7 mouse cellular contexts compared by ENCODE assay signal in the genomic region with DNA sequence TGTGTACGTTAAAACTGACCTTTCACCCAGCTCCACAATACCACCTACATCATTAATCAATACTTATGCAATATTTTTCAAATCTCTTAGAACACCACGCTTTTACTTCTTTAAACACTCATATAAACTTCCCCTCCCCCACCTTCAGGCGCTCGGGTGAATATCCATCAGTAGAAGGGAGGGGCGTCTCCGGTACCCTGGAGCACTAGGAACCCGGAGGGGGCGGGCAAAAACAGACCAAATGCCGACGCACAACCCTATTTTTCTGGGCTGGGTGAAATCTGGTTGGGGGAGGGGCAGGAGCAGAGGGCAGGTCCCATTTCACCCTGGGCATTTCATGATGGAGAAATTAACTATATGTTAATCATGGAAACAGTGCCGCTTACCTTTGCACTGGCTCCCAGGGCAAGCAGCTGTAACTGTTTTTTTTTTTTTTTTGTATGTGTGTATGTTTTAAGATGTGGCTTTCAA. TPM values are rescaled to one million over a fixed set of nuclear protein-coding genes. Genes with fewer than 3 reads are reported as not detected.
DNase-seq lines count a peak whose midpoint lies in the region; ATAC-seq and TF ChIP-seq lines count a peak whose summit lies in the region.

A gene (minus strand): TSS at position 421 of the 471 bp plus-strand sequence.

- H3K4me1 ChIP-seq in lung, embryonic 14.5 days (ENCODE audit: insufficient read depth) = 0 out of 2 replicates have a peak, but pooled peaks cover 3% of the 10 kb centered on the region
- H3K4me1 ChIP-seq in embryonic facial prominence, embryonic 10.5 days = peaks cover 31% of the 10 kb centered on the region
- H3K4me1 ChIP-seq in hindbrain, embryonic 13.5 days (replicated peaks) = peaks cover 24% of the 10 kb centered on the region
- peaks cover 28% of the 10 kb centered on the region for H3K4me1 ChIP-seq in midbrain, embryonic 13.5 days (replicated peaks)

- no peak for DNase-seq in lung, embryonic 14.5 days
- DNase-seq in lung, postnatal 36 days = no peak
- peak; percentile 56 for DNase-seq in embryonic facial prominence, embryonic 10.5 days (ENCODE audit: low spot score)
- DNase-seq in urinary bladder, postnatal 36 days (ENCODE audit: low spot score in 2 of 2) = no peak
- DNase-seq in gastrocnemius, postnatal 4 days (ENCODE audit: low spot score in 2 of 2) = no peak

- no peak for ATAC-seq in lung, embryonic 14.5 days (ENCODE audit: insufficient read depth)
- ATAC-seq in hindbrain, embryonic 13.5 days (ENCODE audit: low FRiP score) = no peak
- ATAC-seq in midbrain, embryonic 13.5 days = no peak

- TF ChIP-seq CTCF in lung, embryonic 14.5 days (IDR thresholded peaks at IDR 0.05; ENCODE audit: low read depth) = no peak

- H3K27me3 ChIP-seq in lung, embryonic 14.5 days (ENCODE audit: insufficient read depth, low read length) = peaks cover 26% of the 10 kb centered on the region
- H3K27me3 ChIP-seq in embryonic facial prominence, embryonic 10.5 days (replicated peaks; ENCODE audit: low read depth, poor library complexity, severe bottlenecking) = peaks cover 53% of the 10 kb centered on the region
- H3K27me3 ChIP-seq in hindbrain, embryonic 13.5 days = no peaks in the 10 kb centered on the region
- H3K27me3 ChIP-seq in midbrain, embryonic 13.5 days = peaks cover 8% of the 10 kb centered on the region

- H3K4me3 ChIP-seq in lung, embryonic 14.5 days (ENCODE audit: low read depth, low read length) = peak within 1 kb of the TSS; percentile 64
- H3K4me3 ChIP-seq in embryonic facial prominence, embryonic 10.5 days = peak within 1 kb of the TSS; percentile 88
- peak within 1 kb of the TSS; percentile 86 for H3K4me3 ChIP-seq in hindbrain, embryonic 13.5 days
- peak within 1 kb of the TSS; percentile 79 for H3K4me3 ChIP-seq in midbrain, embryonic 13.5 days (replicated peaks)

- peak within 1 kb of the TSS; percentile 82 for H3K9ac ChIP-seq in lung, embryonic 14.5 days
- H3K9ac ChIP-seq in hindbrain, embryonic 13.5 days = peak within 1 kb of the TSS; percentile 99
- peak within 1 kb of the TSS; percentile 95 for H3K9ac ChIP-seq in midbrain, embryonic 13.5 days (replicated peaks)

- peak within 1 kb of the TSS; percentile 100 for H3K4me2 ChIP-seq in lung, embryonic 14.5 days
- H3K4me2 ChIP-seq in hindbrain, embryonic 13.5 days = peak within 1 kb of the TSS; percentile 99
- peak within 1 kb of the TSS; percentile 93 for H3K4me2 ChIP-seq in midbrain, embryonic 13.5 days (replicated peaks)

- no peaks in the 10 kb centered on the region for H3K9me3 ChIP-seq in lung, embryonic 14.5 days (ENCODE audit: low read depth, low read length)
- H3K9me3 ChIP-seq in embryonic facial prominence, embryonic 10.5 days = no peaks in the 10 kb centered on the region
- no peaks in the 10 kb centered on the region for H3K9me3 ChIP-seq in hindbrain, embryonic 13.5 days
- no peaks in the 10 kb centered on the region for H3K9me3 ChIP-seq in midbrain, embryonic 13.5 days

- under 1% methylated on average over 11 of the region's 11 CpGs for WGBS in lung, embryonic 14.5 days
- under 1% methylated on average over 11 of the region's 11 CpGs for WGBS in embryonic facial prominence, embryonic 10.5 days
- under 1% methylated on average over 11 of the region's 11 CpGs for WGBS in hindbrain, embryonic 13.5 days
- WGBS in midbrain, embryonic 13.5 days = 0% methylated on average over 11 of the region's 11 CpGs

- H3K36me3 ChIP-seq in lung, embryonic 14.5 days (ENCODE audit: insufficient read depth) = no peaks in the 10 kb centered on the region
- no peaks in the 10 kb centered on the region for H3K36me3 ChIP-seq in embryonic facial prominence, embryonic 10.5 days (replicated peaks)
- H3K36me3 ChIP-seq in hindbrain, embryonic 13.5 days = no peaks in the 10 kb centered on the region
- no peaks in the 10 kb centered on the region for H3K36me3 ChIP-seq in midbrain, embryonic 13.5 days

- no peak within 1 kb of the TSS for H3K27ac ChIP-seq in lung, embryonic 14.5 days (ENCODE audit: low read depth)
- peak within 1 kb of the TSS; percentile 95 for H3K27ac ChIP-seq in embryonic facial prominence, embryonic 10.5 days (replicated peaks)
- H3K27ac ChIP-seq in hindbrain, embryonic 13.5 days = peak within 1 kb of the TSS; percentile 100
- H3K27ac ChIP-seq in midbrain, embryonic 13.5 days = peak within 1 kb of the TSS; percentile 97

RNA-seq across cellular contexts. Expression of the gene that starts here (rescaled TPM):
- polyA plus RNA-seq in lung, embryonic 14.5 days (2014; fragmentation: Nextera tagmentation; extraction: Ambion mirVana) = not detected in 2 replicates
- polyA plus RNA-seq in embryonic facial prominence, embryonic 10.5 days (2016; fragmentation: Nextera tagmentation; extraction: Ambion mirVana) = not detected in 2 replicates
- 0.23 TPM in 1 of 2 replicates, not detected in the other for polyA plus RNA-seq in hindbrain, embryonic 13.5 days (2015; fragmentation: Nextera tagmentation; extraction: Ambion mirVana)
- polyA plus RNA-seq in midbrain, embryonic 13.5 days (2015; fragmentation: Nextera tagmentation; extraction: Ambion mirVana) = not detected in 2 replicates
- not detected for total RNA-seq in gastrocnemius, postnatal 4 days (2021)

Comparison
In these comparisons a context has a peak if more than half of its experiments do, and no peak if none do; other contexts are left out.
1. Peak in DNase-seq, H3K4me3 ChIP-seq and H3K27ac ChIP-seq in embryonic facial prominence, embryonic 10.5 days; RNA of the gene not detected or under 1 TPM.